Mouse (Mus musculus): ENCODE results near the gene Vmn1r93. TPM values are rescaled to one million over a fixed set of nuclear protein-coding genes. Genes with fewer than 3 reads are reported as not detected.

Vmn1r93 gene
- not detected in 2 replicates for polyA plus RNA-seq (2021; fragmentation: Nextera tagmentation)
- long read RNA-seq, experiment 1: 0 reads
- long read RNA-seq, experiment 2: 0 reads

DNA sequence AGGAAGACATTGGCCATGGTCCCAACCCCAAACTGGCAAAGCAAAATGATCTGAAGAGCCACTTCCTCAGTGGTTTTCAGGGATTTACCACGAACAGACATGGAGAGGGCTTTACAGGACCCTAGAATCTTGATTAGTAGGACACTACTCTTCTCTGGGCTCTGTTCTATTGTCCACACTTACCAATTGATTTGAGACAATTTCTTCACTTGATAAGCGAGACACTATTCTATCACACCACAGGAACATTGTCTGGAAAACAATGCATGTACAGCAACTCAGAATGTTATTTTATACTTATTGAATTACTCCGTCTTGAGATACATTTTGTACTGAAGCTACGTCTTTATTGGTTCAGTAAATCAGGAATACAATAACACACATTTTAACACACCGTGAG is at the start of gene Vmn1r93:
Gene Vmn1r93, minus strand, starts transcription at position 101 of the 400 bp plus-strand sequence.

DNA sequence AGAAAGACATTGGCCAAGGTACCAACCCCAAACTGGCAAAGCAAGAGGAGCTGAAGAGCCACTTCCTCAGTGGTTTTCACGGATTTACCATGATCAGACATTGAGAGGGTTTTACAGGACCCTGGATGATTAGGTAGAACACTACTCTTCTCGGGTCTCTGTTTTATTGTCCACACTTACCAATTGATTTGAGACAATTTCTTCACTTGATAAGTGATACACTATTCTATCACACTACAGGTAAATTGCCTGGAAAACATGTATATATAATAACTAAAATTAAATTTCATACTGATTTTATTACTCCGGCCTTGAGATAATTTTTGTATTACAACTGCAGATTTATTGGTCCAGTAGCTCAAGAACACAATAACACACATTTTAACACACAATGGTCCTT is 29.4 kb upstream of the Vmn1r93 start, which contains the start of gene Vmn1r94:
Gene Vmn1r94, minus strand, starts transcription at position 101 of the 400 bp plus-strand sequence.

DNA sequence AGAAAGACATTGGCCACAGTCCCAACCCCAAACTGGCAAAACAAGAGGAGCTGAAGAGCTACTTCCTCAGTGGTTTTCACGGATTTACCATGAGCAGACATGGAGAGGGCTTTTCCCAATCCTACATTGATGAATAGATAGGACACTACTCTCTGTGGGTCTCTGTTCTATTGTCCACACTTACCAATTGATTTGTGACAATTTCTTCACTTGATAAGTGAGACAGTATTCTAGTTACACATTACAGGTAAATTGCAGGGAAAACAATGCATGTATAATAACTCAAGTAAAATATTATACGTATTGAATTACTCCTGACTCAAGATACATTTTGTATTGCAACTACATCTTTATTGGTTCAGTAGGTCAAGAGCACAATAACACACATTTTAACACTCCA is 16.4 kb downstream of the Vmn1r93 start, which contains the start of gene Gm16442:
Gene Gm16442, minus strand, starts transcription at position 101 of the 400 bp plus-strand sequence.

DNA sequence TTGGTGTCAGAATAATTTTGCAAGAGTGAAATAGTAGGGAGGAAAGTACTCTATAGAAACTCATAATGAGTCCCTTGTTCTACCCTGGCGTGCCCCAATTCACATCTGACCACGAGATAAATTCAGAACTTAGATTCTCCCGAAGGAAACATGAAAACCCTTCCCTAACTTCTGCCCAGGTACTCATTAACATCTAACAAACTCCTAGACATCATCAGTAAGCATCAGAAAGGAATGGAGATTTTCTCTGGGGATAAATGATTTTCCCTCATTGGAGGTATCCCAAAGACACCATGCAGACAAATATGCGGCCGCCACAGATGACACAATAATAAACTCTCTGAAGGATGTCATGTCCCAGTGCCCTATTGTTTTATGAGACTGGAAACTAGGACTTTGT is 39.5 kb downstream of the Vmn1r93 start, which contains the start of gene Vmn1r91:
Gene Vmn1r91, plus strand, starts transcription at position 301 of the 400 bp plus-strand sequence.

Other genes with a start within 250 kb of the Vmn1r93 start
- gene Pvr, start 217.9 kb downstream of the Vmn1r93 start, polyA plus RNA-seq (2021; fragmentation: Nextera tagmentation): 1.6 and 1.9 TPM in 2 replicates
- 0.08 TPM in 1 of 2 replicates, not detected in the other for gene Igsf23, start 188.3 kb downstream of the Vmn1r93 start, polyA plus RNA-seq (2021; fragmentation: Nextera tagmentation)
- gene Ceacam20, start 173.7 kb downstream of the Vmn1r93 start, polyA plus RNA-seq (2021; fragmentation: Nextera tagmentation): not detected in 2 replicates
- not detected in 2 replicates for gene Nlrp9b, start 147.6 kb downstream of the Vmn1r93 start, polyA plus RNA-seq (2021; fragmentation: Nextera tagmentation)
- gene Vmn1r91, start 39.4 kb downstream of the Vmn1r93 start, polyA plus RNA-seq (2021; fragmentation: Nextera tagmentation): not detected in 2 replicates
- gene Gm16442, start 16.5 kb downstream of the Vmn1r93 start, polyA plus RNA-seq (2021; fragmentation: Nextera tagmentation): not detected in 2 replicates
- not detected in 2 replicates for gene Vmn1r94, start 29.3 kb upstream of the Vmn1r93 start, polyA plus RNA-seq (2021; fragmentation: Nextera tagmentation)
- gene Vmn1r95, start 54.6 kb upstream of the Vmn1r93 start, polyA plus RNA-seq (2021; fragmentation: Nextera tagmentation): not detected in 2 replicates
- gene Gm6164, start 66.5 kb upstream of the Vmn1r93 start, polyA plus RNA-seq (2021; fragmentation: Nextera tagmentation): not detected in 2 replicates
- not detected in 2 replicates for gene Gm4498, start 94.7 kb upstream of the Vmn1r93 start, polyA plus RNA-seq (2021; fragmentation: Nextera tagmentation)
- gene Gm5890, start 123.7 kb upstream of the Vmn1r93 start, polyA plus RNA-seq (2021; fragmentation: Nextera tagmentation): not detected in 2 replicates
- not detected in 2 replicates for gene Gm4133, start 195.0 kb upstream of the Vmn1r93 start, polyA plus RNA-seq (2021; fragmentation: Nextera tagmentation)
- not detected in 2 replicates for gene Gm5728, start 236.3 kb upstream of the Vmn1r93 start, polyA plus RNA-seq (2021; fragmentation: Nextera tagmentation)

Data from layer of hippocampus, adult 6 months (tissue).